Mouse (Mus musculus) thymus, adult 18-20 months (tissue): Measurements from ENCODE around the gene Akap8.

Experiments
- DNase-seq, 2 experiments: peaks; one replicate each; pipeline ENCODE4 v3.0.0; 2022; ENCODE audit warnings: mixed read lengths in 2 of 2

Akap8 gene

DNA sequence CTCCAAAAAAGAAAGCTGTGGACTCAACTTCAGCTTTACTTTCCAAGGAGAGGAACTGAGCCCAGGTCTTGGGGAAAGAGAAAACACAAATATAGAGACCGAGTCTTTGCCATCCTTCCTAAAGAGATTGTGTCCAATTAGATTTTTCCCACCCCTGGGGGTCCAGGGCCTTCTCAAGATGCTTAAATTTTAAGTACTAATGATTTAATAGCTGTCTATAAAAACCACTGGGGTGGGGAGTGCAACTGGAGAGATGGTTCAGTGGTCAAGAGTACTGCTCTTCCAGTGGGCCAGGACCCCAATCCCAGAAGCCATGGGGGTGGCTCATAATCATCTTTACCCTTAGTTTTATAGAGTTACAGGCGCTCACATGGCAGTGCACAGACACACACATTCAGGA is 27.4 kb upstream of the Akap8 start:
- no peak for DNase-seq

DNA sequence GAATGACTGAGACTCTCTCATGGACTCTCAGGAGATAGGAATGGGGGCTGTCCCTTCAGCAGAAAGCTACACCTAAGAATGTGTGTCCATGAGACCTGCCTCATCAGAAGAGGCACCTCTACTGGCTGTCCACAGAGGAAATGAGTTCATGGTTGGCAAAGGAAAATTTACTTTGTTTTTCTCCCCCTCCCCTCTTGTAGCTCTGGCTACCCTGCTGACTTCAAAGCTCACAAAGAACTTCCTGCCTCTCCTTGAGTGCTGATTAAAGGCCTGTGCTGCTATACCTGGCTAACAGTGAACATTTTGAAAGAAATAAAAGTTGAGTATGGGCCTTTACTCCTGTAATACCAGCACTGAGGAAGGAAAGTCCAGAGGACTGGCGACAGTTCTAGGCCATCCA is 20.1 kb upstream of the Akap8 start:
- no peak for DNase-seq

DNA sequence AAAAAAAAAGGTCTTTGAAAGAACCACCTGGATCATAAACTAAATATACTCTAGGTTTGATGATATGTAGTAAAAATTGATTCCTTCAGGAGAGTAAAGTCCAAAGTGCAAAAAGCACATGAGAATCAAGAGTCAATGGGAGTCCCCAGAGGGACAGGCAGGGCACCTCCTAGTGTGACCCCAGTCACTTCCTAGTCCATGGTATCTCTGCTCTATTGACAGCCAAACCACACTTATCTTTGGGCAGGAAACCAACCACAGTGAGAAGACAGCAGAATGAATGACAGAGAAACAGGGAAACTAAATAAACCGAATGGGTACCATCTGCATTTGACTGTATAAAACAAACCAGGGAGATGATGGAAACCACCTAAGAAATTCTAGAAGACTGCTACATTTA is 19.1 kb upstream of the Akap8 start:
- DNase-seq: no peak

DNA sequence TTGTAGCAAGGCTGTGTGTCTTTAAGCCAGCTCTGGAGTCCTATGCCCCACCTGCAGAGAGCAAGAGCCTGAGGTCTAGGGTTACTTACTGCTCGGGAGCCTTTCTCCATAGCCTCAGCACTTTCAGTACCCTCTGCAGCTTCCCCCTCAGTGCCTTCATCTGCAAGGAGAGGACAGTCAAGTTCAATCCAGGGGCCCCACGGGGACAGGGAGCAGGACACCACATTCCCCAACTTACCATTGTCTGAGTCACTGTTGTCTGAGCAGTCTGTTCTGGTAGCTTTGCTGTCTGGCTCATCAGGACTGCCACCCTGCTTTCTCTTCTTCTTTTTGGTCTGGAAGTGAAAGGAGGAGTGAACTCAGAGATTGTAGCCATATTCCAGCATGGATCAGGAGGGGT is 14.8 kb upstream of the Akap8 start:
- DNase-seq: no peak

DNA sequence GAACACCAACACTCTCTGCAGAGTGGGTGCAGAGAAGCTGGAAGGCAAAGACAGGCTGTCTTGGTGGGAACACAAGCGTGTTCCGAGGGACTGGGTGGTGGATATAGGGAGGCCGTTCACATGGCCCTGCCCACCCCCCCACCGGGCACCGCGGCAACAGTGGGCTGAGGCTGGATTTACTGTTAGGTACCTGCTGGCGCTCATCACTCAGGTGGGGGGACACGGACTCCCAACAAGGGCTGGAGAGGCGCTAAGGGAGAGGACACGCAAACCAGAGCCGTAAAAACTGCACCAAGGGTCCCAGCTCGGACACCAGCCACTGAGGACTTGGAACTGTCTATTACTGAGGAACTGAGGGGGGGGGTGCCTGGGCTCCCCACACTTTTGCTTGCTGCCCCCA is 13.9 kb upstream of the Akap8 start:
- no peak for DNase-seq

DNA sequence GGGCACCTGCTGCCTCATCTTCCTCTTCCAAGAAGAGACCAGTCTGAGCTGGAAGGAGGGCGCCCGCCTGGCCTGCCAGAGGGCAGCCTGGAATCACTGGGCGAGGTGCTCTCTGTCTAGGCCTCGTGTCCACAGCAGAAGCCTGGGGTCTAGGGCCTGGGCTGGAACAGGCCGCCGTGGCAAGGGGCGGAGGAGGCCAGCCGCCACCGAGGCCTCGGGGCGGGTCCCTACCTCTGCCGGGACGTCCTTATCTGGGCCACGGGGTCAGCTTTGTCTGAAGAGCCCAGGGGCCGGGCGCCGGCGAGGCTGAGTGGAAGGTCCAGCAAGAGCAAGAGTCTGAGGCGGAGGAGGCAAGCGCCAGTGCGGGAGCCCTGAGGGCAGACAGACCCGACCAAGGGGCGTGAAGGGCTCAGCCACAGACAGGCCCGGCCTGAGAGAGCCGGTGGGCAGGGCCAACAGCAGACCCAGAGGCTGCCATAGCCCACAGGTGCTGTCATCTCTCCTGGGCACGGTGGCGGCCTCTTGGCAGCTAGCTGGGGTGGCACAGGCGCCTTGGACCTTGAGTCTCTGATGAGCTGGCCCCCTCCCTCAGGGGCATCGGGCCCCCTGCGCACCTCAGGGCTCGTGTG is 12.8 kb upstream of the Akap8 start:
- no peak for DNase-seq

DNA sequence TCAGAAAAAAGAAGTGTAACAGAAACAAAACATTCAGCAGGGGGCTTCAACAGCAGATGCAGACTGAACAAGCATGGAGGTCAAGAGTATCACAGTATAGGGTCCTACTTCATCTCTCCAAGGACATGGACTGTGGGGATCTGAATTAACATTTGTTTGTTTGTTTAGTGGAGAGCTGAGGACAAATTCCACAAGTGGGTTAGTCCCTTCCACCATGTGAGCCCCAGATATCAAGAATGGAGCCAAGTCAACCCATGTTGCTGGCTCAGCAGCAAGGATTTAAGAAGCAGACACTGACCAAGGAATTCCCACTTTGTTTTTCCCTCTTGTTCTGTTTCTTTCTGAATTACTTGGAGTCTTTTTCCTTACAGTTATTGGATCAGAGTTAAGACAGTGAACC is 6.5 kb upstream of the Akap8 start:
- DNase-seq: no peak

DNA sequence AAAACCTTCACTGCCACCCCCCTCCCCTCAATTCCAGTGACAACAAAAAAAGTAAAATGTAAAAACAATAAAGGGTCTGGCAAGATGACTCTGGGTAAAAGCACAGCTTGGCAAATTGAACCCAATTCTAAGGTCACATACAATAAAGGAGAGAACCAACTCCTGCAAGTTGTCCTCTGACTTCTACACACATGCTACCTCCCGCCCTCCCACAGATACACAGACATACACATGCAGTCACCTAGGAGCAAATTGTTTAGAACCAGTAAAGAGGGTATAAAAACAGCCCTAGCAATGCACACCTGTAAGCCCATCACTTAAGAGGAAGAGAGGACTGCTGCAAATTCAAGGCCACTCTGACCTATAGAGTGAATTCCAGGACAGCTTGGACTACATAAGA is 1.8 kb upstream of the Akap8 start:
- no peak for DNase-seq

DNA sequence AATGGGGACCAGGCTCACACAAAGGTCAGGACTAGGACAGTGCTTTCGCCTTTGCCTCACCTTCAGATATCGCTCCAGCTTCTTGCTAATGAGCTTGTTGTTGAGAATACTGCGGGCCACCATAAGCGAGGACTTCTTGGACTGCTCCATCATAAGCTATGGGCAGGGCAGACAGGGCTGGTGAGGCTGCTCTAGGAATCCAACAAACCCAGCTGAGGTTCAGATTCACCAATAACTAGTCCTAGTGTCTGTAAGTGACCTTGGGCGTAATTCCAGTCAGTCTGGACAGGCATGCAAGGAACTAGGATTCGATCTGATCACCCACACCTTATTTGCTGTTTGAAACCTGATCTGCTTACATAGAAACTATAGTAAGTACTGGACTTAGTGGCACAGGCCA is 798 bp upstream of the Akap8 start:
- no peak for DNase-seq

DNA sequence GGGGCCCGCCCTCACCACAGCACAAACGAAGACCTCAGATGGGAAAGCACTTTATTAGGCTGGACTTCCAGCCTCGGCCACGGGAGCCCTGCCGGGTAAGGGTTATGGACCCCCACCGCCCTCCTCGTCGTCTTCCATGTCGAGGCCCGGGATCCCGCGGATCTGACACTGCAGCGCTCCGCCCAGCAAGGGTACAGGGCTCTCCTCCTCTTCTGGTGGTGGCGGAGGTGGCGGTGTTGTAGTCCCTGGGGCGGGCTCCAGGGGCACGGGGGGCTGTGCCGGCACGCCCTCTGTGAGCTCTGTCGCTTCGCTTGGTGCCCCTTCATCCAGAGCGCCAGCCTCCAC is 324 bp upstream of the Akap8 start:
- DNase-seq: no peak

DNA sequence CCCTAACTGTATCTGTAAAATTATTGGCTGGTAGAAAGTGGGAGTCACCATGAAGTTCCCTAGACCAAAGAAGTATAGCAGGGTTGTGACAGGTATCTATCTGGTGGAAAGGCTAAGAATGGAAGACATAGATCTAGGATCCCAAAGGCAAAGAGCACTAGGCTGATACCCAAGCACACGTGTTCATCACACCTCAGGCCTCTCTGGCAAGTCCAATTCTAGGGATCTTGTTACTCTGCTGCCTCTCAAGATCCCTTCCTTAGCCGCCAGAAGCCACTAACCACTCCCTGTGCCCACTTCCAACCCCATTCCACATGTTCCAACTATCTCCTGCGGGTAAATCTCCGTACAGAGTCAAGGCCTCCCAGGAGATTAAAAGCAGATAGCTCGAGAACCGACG is 1.1 kb downstream of the Akap8 start:
- DNase-seq: no peak

DNA sequence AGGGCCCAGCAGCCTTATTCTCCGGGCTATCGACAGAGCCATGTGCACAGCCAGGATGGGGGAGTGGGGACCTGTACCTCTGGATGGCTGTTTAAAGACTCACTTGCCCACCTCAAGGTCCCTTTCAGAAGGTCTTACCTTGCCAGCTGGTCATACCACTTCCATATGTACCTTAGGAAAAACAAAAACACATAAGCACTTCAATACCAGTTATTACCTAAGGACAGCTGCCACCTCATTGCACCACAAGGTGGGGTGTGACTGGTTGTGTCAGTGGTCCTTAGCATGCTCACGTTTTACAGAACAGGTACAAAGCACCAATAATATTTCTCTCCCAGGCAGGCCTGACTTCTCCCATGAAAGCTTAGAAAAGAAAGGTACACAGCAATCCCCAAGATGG is 3.3 kb downstream of the Akap8 start:
- DNase-seq: no peak

DNA sequence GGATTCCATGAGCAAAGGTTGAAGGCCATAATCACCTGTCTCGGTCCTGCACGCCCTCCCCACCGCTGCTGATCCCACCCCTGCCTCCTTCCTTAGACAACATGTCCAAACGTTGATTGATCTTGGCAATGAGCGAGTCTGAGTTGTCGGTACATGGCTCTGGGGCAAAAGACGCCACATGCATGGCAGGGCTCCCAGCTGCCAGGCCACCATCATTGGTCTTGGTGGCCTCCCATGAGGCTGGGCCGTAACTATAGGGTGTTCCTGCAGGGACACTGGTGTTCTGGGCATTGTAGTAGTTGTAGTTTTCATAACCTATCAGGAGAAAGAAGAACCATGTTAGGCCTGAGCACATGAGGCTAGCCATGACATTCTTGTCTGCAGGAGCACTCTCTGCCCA is 4.0 kb downstream of the Akap8 start:
- no peak for DNase-seq

DNA sequence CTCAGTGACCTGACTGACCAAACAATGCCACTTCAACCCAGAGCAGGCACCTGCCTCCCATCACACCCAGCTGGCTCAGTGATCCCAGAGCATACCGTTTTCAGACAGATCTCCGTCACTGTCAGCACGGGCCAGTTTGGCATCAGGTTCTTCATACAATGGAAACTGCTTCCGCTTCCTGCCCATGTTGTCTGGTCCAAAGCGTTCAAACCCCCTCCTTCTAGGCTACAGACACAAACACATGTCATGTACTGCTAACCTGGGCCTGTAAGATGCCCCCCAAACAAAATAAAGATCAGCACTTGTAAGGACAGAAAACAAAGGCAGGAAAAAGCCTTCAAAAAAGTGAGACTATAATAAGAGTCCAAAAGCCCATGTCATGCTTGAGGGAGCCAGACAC is 5.5 kb downstream of the Akap8 start:
- DNase-seq: no peak

DNA sequence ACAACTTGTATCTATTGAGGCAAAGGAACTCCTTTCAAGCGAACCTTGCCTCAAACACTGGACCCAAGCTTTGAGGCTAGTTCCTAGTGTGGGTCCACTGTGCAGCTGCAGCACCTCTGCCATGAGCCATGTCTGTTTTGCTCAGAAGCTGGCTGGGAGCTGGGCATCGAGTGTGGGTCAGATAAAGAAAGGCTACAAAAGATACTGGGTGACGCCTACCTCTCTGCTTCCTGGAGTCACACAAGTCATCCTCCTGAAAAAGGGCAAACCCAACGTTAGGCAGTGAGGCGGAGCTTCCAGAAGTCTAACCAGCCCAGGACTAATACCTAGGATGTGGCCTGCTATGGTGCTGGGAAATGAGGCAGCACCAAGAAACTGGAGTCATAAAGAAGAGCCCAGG is 7.1 kb downstream of the Akap8 start:
- DNase-seq: no peak

DNA sequence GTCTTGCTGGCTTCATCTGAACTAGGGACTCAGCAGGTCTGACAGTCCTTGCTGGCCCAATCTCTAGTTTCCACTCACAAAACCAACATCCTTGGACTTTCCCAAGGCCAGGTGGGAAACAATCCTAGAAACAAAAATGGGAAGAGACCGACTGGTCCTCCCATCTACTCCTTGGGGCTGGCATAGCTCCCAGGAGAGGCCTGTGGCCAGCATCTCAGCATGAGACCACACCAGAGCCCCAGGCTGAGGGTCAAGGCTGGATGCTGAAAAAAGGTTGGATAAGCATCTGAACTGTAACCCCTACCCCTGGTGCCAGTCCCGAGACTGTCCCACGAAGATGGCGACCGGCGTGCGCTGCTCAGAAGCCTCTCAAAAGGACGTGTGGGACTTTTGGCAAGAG is 8.2 kb downstream of the Akap8 start:
- no peak for DNase-seq

DNA sequence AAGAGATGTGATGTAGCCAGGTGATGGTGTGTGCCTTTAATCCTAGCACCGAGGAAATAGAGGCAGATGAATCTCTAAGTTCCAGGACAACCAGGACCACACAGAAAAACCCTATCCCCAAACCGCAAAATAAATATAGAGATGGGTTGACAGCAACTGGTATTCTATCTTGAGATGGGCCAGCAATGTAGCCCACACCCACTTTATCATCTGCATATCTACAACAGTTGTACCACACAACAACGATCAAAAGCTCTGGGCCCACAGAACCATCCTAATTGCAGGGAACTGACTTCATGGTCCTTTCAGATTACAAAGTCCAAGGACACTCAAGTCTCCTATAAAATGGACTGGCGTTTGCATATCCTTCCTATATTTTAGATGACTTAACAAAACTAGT is 13.1 kb downstream of the Akap8 start:
- no peak for DNase-seq

DNA sequence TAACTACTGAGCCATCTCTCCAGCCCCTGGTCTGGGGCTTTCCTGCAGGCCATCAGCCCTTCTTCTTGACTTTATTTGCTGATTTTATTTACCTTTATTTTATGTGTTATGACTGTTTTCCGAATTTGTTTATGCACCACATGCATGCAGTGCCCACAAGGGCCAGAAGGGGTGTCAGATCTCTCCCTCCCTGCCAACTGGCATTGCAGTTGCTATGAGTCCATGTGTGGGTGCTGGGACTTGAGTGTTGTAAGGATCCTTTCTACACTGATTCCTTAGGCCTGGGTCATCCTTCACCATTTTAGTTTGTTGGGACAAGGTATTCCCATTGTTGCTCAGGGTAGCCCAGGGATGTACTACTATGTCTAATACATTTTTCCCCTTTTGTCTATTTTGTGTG is 22.9 kb downstream of the Akap8 start:
- DNase-seq: no peak

DNA sequence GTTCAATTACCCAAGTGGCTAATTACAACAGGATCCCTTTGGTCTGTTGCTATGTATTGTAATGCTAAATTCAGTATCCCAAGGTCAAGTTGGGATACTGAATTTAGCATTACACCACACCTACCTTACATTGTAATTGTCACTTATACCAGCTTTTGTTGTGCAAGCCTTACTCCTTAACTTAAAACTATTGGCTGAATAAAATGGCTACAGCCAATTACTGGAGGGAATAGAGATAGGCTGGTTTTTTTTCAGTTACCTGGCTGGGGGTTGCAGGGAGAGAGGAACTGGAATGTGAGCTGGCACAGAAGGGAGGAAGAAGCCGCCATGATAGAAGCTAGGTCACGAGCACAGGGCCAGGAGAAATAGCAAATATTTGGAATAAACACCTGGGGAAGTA is 25.1 kb downstream of the Akap8 start:
- DNase-seq: no peak

DNA sequence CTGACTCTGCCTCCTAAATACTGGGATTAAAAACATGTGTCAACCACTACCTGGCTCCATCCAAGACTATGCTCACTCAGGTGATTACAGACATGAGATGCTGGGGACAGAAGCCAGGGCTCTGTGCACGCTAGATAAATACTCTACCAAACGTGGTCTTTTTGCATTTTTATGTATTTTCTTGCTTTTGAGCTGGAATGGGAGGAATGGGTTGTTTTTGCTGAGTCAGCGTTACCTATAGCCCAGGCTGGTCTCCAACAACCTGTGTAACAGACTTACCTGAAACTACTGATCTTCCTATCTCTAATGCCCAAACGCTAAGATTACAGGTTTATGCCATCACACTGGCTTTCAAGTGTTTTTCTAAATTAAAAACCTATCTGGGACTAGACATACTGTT is 25.9 kb downstream of the Akap8 start:
- DNase-seq: no peak

DNA sequence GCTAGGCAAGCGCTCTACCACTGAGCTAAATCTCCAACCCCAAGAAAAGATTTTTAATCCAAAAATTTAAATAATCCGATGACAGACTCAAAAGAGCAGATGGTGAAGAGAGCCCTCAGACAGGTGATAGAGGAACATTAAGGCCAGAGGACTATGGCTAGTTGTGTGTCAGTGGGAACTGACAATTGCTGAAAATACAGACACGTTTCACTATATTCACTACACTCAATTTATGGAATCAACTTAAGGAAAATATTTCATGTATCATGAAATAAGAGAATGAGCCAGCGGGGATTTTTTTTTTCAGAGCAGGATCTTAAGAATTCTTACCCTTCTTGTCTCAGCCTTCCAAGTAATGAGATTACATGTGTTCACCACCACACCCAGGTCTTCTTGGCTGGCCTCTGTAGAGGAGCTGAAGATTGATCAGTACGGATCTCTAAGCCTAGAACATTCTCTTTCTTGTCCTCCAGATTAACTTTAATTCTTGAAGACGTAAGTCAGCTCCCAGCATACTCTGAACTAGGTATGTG is 35.8 kb downstream of the Akap8 start:
- DNase-seq: no peak

DNA sequence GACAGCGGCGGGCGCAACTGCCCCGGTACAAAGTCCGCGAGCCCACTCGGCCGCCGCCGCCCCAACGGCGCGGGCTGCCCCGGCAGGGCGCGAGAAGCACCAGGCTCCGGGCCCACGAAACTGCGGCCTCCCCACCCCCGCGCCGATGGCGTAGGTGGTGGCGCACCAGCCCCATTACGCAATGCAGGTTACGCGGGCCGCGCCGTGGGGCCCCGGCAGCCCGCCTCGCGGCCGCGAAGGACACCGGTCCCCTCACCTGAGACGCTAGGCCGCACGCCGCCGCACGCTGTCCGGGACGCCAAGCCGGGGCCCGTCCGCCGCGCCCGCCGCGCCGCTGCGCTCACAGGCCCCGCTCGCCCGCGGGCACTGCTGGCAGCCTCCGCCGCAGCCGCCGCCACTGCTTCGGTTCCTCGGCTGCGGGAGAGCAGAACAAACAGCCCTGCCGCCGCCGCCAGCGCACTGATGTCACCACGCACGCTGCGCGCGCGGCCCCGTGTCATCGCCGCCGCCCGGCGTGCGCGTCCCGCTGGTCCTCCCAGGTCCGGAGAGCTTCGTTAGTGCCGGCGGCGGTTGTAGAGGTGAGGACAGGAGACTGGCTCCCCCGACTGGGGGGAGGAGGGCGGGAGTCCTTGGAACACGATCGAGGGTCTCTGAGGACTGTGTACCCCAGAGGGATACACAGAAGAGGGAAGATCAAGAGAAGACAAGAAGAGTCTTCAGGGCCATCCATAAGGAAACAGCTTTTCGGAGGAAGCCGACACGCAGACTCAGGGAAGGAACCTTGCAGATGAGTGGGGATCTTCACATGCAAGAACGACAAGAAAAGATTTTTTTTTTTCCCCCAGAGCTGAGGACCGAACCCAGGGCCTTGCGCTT is 36.5 kb downstream of the Akap8 start, which contains the start of gene Brd4:
TSS of gene Brd4 (minus strand) at position 461 of the 876 bp plus-strand sequence.
- peak; percentile 80 to 84 for DNase-seq

DNA sequence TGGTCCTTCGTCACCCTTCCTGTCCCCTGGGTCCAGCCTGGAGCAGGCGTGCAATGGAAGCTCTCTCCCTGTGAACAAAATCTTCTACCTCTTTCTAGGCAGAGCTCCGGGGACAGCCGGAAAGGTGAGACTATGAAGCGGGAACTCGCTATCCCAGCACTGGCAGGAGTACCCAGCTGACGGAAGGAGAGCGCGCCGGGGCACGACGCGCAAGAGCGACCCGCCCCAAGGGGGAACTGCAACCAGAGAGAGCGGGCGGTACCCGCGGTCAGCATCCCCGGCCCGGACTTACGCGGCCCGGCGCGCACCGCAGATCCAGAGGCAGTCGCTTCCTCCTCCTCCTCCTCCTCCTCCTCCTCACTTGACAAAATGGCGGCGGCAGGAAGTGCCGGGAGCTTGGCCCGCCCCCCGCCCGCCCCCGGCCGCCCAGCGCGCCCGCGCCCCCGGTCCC is 37.2 kb downstream of the Akap8 start:
- peak; percentile 43 to 55 for DNase-seq

DNA sequence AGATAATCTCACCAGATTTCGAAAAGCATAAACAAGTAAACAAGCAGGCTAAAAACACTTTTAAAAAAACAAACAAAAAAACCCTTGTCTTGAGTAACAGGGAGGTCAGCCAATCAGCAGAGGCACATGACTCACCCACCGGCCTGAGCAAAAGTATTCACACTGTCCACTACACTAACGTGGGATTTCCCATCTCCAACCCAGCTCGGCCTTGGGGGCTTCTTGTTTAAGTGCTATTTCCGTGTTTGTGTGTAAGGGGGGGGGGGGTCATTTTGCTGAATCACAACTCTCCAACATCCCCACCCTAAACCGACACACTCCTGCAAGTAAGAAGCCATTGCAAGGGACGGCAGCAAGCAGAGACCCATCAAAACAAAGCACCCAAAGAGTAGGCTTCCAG is 37.7 kb downstream of the Akap8 start:
- no peak for DNase-seq
